Mouse (Mus musculus) neutrophil, adult 59 days (primary cell): ENCODE measurements around the gene Lcat. TPM values are rescaled to one million over a fixed set of nuclear protein-coding genes. Genes with fewer than 3 reads are reported as not detected.

Experiments
- total RNA-seq, 2 experiments: library from RNA; stranded (reverse); gene quantifications; 1 replicate in 1 of 2; 2 replicates in 1 of 2; pipeline ENCODE4 v1.2.4; 2023

Lcat gene
- not detected for total RNA-seq

DNA sequence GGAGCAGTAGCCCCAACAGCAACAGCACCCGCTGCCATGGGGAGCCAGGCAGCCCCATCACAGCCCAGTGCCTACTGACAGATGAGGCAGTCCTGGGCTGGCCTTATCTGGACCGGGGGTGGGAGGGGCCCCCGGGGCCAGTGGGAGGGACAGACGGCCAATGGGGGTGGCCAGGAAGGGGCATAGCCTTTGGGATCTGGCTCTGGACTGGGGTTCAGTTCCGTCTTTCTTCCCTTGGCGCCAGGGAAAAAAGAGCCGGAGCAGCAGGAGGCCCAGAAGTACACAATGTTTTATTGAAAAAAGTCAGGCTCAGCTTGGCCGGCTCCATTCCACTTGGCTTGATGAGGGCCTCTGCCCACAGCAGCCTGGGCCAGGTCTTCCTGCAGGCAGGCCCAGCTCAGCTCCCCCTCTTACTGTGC lies at the start of gene Lcat:
Lcat (minus strand) TSS at position 62 of the 419 bp plus-strand sequence.

DNA sequence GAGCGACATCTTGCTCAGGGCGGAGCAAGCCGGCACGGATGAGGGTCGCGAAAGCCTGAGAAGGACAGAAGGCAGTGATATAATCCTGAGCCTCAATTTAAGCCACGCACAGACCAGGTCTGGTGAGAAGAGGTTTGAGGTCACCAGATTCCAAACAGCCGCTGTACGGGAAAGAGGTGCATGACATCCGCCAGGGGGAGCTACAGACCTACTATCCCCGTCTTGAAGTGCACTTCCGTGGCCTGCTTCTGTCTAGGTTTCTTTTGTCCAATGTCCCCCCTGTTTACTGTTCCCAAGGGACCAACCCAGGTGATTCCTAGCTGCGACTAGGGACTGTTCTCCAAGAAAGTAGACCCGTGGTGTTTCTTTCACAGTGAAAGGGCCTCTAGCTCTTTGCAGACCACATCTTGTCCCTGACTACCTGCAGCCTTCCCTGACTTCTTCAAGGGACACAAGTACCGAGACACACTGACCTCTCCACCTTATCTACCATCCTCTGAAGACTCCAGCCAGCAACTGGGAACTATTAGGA lies 47.7 kb upstream of the Lcat start, which contains the start of gene Dus2:
Dus2 (plus strand) TSS at position 482 of the 532 bp plus-strand sequence.

DNA sequence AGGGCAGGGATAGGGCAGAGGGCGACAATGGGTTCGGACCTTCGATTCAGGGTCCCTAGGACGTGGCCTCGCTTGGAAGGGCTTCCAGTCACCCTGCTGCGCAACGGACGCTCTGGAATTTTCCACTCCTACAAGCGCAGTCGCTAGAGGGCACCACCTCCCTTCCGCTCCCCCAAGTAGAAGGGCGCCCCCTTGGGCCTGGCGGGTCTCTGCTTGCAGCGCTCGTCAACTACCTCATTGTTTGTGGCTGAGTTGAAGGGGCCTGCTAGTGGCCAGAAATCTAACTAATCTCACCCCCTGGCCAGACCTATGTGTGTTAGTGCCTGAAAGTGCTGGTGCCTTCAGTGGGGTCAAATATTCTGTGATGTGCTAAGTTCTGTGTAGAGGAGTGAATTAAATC lies 36.1 kb upstream of the Lcat start, which contains the start of gene Dpep3:
Dpep3 (minus strand) TSS at position 105 of the 400 bp plus-strand sequence.

DNA sequence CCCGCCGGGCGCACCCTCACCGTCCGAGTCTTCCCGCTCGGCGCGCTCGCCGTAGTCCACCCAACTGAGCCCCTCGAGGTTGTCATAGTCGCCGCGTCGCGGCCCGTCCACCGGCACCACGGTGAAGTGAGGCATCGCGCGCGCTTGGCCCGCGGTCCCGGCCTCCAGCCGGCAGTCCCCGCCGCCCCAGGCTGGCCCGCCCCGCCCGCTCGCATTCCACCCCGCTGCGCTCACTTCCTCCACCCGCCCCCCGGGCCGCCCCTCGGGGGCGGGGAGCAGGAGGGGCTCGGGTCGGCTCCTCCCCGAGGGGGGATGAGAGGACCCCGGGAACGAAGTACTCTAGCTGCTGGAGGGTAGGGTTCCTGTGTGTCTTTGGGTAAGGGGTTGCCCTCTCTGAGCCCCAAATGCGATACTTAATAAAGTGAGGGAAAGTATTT lies 22.7 kb upstream of the Lcat start, which contains the start of gene Slc12a4:
Slc12a4 (minus strand) TSS at position 193 of the 437 bp plus-strand sequence.

DNA sequence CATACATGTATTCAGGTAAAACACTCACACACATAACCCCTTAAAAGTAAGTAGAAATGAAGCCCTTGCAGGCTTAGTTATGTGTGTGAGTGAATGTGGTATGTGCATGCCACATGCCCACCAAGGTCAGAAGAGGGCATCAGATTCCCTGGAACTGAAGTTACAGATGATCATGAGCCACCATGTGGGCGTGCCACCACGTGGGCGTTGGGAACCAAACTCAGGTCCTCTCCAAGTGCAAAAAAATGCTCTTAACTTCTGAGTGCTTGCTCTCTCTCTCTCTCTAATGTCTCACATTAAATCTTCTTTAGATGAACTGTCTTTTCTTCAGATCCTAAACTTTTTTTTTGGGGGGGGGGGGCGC lies 4.9 kb downstream of the Lcat start, which contains the start of gene Psmb10:
Psmb10 (minus strand) TSS at position 139 of the 364 bp plus-strand sequence.

DNA sequence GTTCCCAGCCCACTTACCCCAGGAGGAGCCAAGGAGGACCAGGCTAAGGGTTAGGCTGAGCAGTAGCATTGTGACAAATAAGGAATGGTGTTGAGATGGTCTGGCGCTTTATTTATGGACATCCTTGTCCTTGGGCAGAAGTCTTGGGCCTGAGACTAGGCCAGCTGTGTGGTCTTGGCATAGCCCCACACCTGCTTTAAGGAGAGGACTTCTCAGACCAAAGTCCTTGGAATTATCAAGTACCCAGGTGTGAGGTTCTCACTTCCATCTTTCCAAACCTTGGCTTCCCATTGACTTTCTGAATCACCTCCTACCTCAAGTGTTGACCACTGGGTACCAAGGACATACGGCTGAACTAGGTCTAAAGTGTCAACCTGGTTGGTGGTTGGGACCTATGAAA lies 9.4 kb downstream of the Lcat start, which contains the start of gene Ctrl:
Ctrl (minus strand) TSS at position 101 of the 400 bp plus-strand sequence.

DNA sequence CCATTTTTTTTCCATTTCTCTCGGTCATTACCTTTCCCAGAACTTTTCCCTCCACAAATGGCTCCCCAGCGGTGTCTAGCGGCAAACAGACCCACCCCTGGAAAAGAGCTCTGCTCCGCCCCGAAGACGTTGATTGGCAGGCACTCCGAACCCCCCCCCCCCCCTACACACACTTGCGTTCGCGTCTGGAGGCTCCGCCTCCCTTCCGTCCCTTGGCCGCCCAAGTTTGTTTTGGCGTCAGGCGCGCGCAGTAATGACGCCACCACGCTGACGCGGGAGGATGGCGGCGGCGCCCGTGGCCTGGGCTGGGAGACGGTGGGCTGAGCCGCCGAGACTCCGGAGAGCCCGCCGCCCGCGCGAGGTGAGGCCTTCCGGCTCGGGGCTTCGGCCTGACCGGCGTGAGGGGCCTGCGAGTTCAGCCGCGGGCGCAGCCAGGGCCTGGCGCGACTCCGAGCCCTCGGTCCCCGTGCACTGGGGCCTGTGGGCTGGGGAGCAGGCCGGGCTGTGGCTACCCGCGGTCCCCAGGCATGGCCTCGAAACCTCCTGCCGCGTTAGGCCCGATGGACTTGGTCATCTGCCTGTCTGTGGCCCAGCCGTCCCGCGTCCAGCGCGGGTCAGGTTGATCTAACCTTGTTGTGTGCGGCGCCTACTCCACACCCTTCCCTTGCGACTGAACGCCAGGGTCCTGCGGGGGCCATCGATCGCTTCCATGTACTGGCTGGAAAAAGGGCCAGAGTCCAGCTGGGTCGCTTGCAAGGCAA lies 42.8 kb downstream of the Lcat start, which contains the start of gene Pskh1:
Pskh1 (plus strand) TSS at position 262 of the 761 bp plus-strand sequence.

DNA sequence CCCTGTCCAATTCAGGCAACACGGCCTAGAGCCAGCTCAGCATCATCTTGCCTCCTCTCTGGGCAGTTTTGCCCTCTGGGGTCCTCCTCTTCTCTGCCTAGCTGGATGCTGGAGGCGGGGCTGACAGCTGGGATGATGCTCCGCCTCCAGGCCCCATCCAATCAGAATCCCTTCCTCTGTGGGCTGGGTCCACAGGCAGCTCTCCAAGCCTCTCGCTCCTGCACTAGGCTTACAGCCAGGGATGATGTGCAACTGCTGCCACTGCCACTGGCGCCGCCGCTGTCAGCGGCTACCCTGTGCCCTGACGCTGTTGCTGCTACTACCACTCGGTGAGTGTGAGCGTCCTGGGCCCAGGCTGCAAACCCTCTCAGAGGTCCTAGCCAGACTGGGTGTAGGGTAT lies 49.8 kb downstream of the Lcat start, which contains the start of gene Nrn1l:
Nrn1l (plus strand) TSS at position 229 of the 400 bp plus-strand sequence.

Other genes starting within 250 kb of the Lcat start
- gene Acd, start 242.3 kb downstream of the Lcat start, total RNA-seq = 10 to 100 TPM; 26.9 to 32.0 TPM
- gene Pard6a, start 242.2 kb downstream of the Lcat start, total RNA-seq = 1 to 10 TPM; 4.0 to 6.4 TPM
- not detected for gene 4933405L10Rik, start 235.7 kb downstream of the Lcat start, total RNA-seq
- gene Enkd1, start 235.2 kb downstream of the Lcat start, total RNA-seq = 1 to 10 TPM; 6.8 to 9.5 TPM
- gene Gfod2, start 184.7 kb downstream of the Lcat start, total RNA-seq = under 1 TPM; 0.51 to 0.62 TPM
- 10 to 100 TPM; 21.9 to 25.2 TPM for gene Ranbp10, start 116.0 kb downstream of the Lcat start, total RNA-seq
- not detected for gene Tsnaxip1, start 115.7 kb downstream of the Lcat start, total RNA-seq
- 10 to 100 TPM; 13.5 to 17.1 TPM for gene Cenpt, start 90.1 kb downstream of the Lcat start, total RNA-seq
- 10 to 100 TPM; 32.8 to 39.9 TPM for gene Thap11, start 88.2 kb downstream of the Lcat start, total RNA-seq
- 10 to 100 TPM; 22.8 to 35.5 TPM for gene Nutf2, start 82.8 kb downstream of the Lcat start, total RNA-seq
- gene Edc4, start 62.5 kb downstream of the Lcat start, total RNA-seq = 10 to 100 TPM; 32.0 to 38.0 TPM
- not detected for gene Nrn1l, start 49.8 kb downstream of the Lcat start, total RNA-seq
- gene Pskh1, start 42.9 kb downstream of the Lcat start, total RNA-seq = 10 to 100 TPM; 11.6 to 12.7 TPM
- gene Ctrl, start 9.5 kb downstream of the Lcat start, total RNA-seq = under 1 TPM in 1 of 2 experiments, not detected in 1; 0.98 TPM
- gene Psmb10, start 4.9 kb downstream of the Lcat start, total RNA-seq = 10 to 100 TPM; 76.7 to 93.4 TPM
- 1 to 10 TPM; 5.8 to 6.9 TPM for gene Slc12a4, start 22.7 kb upstream of the Lcat start, total RNA-seq
- gene Dpep3, start 36.0 kb upstream of the Lcat start, total RNA-seq = under 1 TPM in 1 of 2 experiments, not detected in 1; 0.22 TPM
- 1 to 10 TPM; 4.9 to 5.8 TPM for gene Dus2, start 48.0 kb upstream of the Lcat start, total RNA-seq
- under 1 TPM in 1 of 2 experiments, not detected in 1; 0.33 TPM for gene Dpep2nb, start 62.6 kb upstream of the Lcat start, total RNA-seq
- 1 to 10 TPM; 6.7 to 8.6 TPM for gene Ddx28, start 68.5 kb upstream of the Lcat start, total RNA-seq
- gene Nfatc3, start 115.5 kb upstream of the Lcat start, total RNA-seq = 10 to 100 TPM; 47.5 to 51.6 TPM
- not detected for gene Esrp2, start 193.6 kb upstream of the Lcat start, total RNA-seq
- 10 to 100 TPM; 15.1 to 17.9 TPM for gene Pla2g15, start 207.0 kb upstream of the Lcat start, total RNA-seq
- gene Slc7a6, start 225.5 kb upstream of the Lcat start, total RNA-seq = 1 to 10 TPM; 4.3 to 7.9 TPM